Mouse (Mus musculus): Measurements from ENCODE around the gene Cpne7. TPM values are rescaled to one million over a fixed set of nuclear protein-coding genes. Genes with fewer than 3 reads are reported as not detected.

The Cpne7 gene
- total RNA-seq, 2 experiments from 2014 or later, result 0.36 to 0.39 TPM

- DNase-seq (ENCODE audit: low spot score), result no peak
- intact Hi-C loops (cut with DNase I), result no loop called here
Measured at GRCm38 (mm10) chr8:123156070-123156773, 39.0 kb downstream of the Cpne7 start.

GRCm38 (mm10) chr8:123157888-123158465 is 40.8 kb downstream of the Cpne7 start, which contains the start of gene Sult5a1:
Sult5a1 (minus strand) TSS chr8:123158315.
- DNase-seq (ENCODE audit: low spot score), result no peak
- intact Hi-C loops (cut with DNase I), result no loop called here

GRCm38 (mm10) chr8:123181391-123181790 is 64.2 kb downstream of the Cpne7 start:
- peak; percentile 58 for DNase-seq (ENCODE audit: low spot score)
- intact Hi-C loops (cut with DNase I), result no loop called here

Small RNAs within 50 kb of the gene (microRNA-seq; reads per million reads assigned to microRNA genes)
- gene Mir7079, result not detected
- 4.2 reads per million, percentile 9 among the genes with 10 or more reads in this experiment for gene Mir7080

Other genes starting within 250 kb of the Cpne7 start
- gene Ankrd11, start 75.1 kb upstream of the Cpne7 start, total RNA-seq (2021), result 10 to 100 TPM; 63.7 to 73.0 TPM
- gene Spg7, start 54.4 kb upstream of the Cpne7 start, total RNA-seq (2021), result 10 to 100 TPM; 77.4 to 78.7 TPM
- 100 to 1,000 TPM; 426 to 434 TPM for gene Rpl13, start 15.0 kb upstream of the Cpne7 start, total RNA-seq (2021)
- 1 to 10 TPM in 1 of 2 experiments, under 1 TPM in 1; 0.56 to 1.1 TPM for gene Sult5a1, start 40.9 kb downstream of the Cpne7 start, total RNA-seq (2021)
- 10 to 100 TPM; 29.6 to 30.7 TPM for gene Dpep1, start 68.9 kb downstream of the Cpne7 start, total RNA-seq (2021)
- gene Chmp1a, start 95.4 kb downstream of the Cpne7 start, total RNA-seq (2021), result 10 to 100 TPM; 57.1 to 68.6 TPM
- gene Spata33, start 95.5 kb downstream of the Cpne7 start, total RNA-seq (2021), result 10 to 100 TPM; 30.2 to 30.6 TPM
- 10 to 100 TPM; 22.7 to 24.3 TPM for gene Cdk10, start 107.5 kb downstream of the Cpne7 start, total RNA-seq (2021)
- 1 to 10 TPM; 5.9 to 6.8 TPM for gene Spata2l, start 118.9 kb downstream of the Cpne7 start, total RNA-seq (2021)
- gene Zfp276, start 136.8 kb downstream of the Cpne7 start, total RNA-seq (2021), result 10 to 100 TPM; 11.9 to 12.1 TPM
- gene Vps9d1, start 137.0 kb downstream of the Cpne7 start, total RNA-seq (2021), result 10 to 100 TPM; 29.9 to 31.2 TPM
- 1 to 10 TPM; 1.7 to 3.0 TPM for gene Fanca, start 201.2 kb downstream of the Cpne7 start, total RNA-seq (2021)
- under 1 TPM; 0.10 to 0.20 TPM for gene Spire2, start 215.3 kb downstream of the Cpne7 start, total RNA-seq (2021)